Mouse (Mus musculus) lung, postnatal 0 days (tissue): ENCODE measurements around the gene Malrd1.

Experiments
- CTCF ChIP-seq: IDR thresholded peaks from 2 replicates; pipeline ENCODE4 v1.5.1; 2016; ENCODE audit warnings: antibody characterized with exemption, mild to moderate bottlenecking
- EP300 ChIP-seq: IDR thresholded peaks from 2 replicates; pipeline ENCODE4 v1.6.1; 2016; ENCODE audit warnings: antibody characterized with exemption, mild to moderate bottlenecking, control low read depth

DNA sequence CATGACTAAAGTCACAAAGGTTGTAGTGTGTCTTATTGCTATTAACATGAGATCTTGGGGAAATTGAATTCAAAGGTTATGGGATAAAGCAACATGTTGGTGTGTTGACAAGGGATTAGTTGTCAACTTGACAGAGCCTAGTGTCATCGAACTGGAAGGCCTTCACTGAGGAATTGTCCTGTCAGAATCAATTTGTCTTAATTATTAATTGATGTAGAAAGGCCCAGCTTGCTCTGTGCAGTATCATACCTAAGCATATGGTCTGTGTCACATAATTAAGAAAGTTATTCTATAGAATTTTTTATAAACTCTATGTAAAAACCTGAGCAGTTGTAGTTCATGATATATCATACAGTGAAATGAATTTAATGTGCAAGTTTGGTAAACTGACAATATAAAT is 289.4 kb downstream of the Malrd1 start:
- TF ChIP-seq CTCF (no peak), EP300 (no peak)
